8 mouse cellular contexts compared by ENCODE assay signal in genomic region chr1:52232766-52233140, GRCm38 (mm10). TPM values are rescaled to one million over a fixed set of nuclear protein-coding genes. Genes with fewer than 3 reads are reported as not detected.
DNase-seq lines count a peak whose midpoint lies in the region; ATAC-seq and TF ChIP-seq lines count a peak whose summit lies in the region.

No protein-coding gene starts in this region.

- H3K27me3 ChIP-seq in erythroblast, embryonic 14.5 days (ENCODE audit: control insufficient read depth): peaks cover 11% of the 10 kb centered on the region
- H3K27me3 ChIP-seq in limb, embryonic 14.5 days (ENCODE audit: control insufficient read depth, insufficient read depth, low read length): no peaks in the 10 kb centered on the region
- H3K27me3 ChIP-seq in stomach, postnatal 0 days (ENCODE audit: control insufficient read depth, insufficient read depth, low read length): no peaks in the 10 kb centered on the region

- H3K4me2 ChIP-seq in limb, embryonic 14.5 days (replicated peaks; ENCODE audit: low read depth, low read length, severe bottlenecking): peak overlapping the region; percentile 81
- peak overlapping the region; percentile 86 for H3K4me2 ChIP-seq in stomach, postnatal 0 days (replicated peaks; ENCODE audit: low read depth)

- peak overlapping the region; percentile 95 for H3K4me3 ChIP-seq in erythroblast, embryonic 14.5 days (replicated peaks)
- peak overlapping the region; percentile 91 for H3K4me3 ChIP-seq in limb, embryonic 14.5 days (replicated peaks; ENCODE audit: low read length)
- peak overlapping the region; percentile 97 for H3K4me3 ChIP-seq in stomach, postnatal 0 days (ENCODE audit: low read depth, low read length)

- ATAC-seq in erythroblast, adult 5-6 weeks (replicated peaks; ENCODE audit: low FRiP score, poor library complexity, severe bottlenecking): no peak
- ATAC-seq in limb, embryonic 14.5 days (ENCODE audit: low FRiP score, low read depth): peak; percentile 75
- no peak for ATAC-seq in stomach, postnatal 0 days (ENCODE audit: low FRiP score, low TSS enrichment)

- no peaks in the 10 kb centered on the region for H3K9me3 ChIP-seq in erythroblast, embryonic 14.5 days (ENCODE audit: control insufficient read depth, low read length)
- H3K9me3 ChIP-seq in limb, embryonic 14.5 days (ENCODE audit: control insufficient read depth, low read length): no peaks in the 10 kb centered on the region
- no peaks in the 10 kb centered on the region for H3K9me3 ChIP-seq in stomach, postnatal 0 days (ENCODE audit: control insufficient read depth, low read length)

- DNase-seq in ovary, adult 18-20 months (ENCODE audit: low spot score): peak; percentile 3
- DNase-seq in ovary, postnatal 36 days (ENCODE audit: low spot score): no peak
- DNase-seq in limb, embryonic 14.5 days (ENCODE audit: low spot score): no peak
- DNase-seq in stomach, postnatal 0 days (ENCODE audit: low spot score): no peak
- no peak for DNase-seq in adrenal gland, postnatal 4 days (ENCODE audit: low spot score in 2 of 2)
- no peak for DNase-seq in B cell, adult 2 months

- peak overlapping the region; percentile 91 for H3K27ac ChIP-seq in limb, embryonic 14.5 days (replicated peaks; ENCODE audit: low read depth, low read length)
- H3K27ac ChIP-seq in stomach, postnatal 0 days (replicated peaks): peak overlapping the region; percentile 94

- WGBS in limb, embryonic 14.5 days: under 1% methylated on average over 36 of the region's 57 CpGs
- under 1% methylated on average over 44 of the region's 57 CpGs for WGBS in stomach, postnatal 0 days

- no peak for TF ChIP-seq POLR2A in limb, embryonic 14.5 days (IDR thresholded peaks at IDR 0.05; ENCODE audit: borderline replicate concordance, extremely low read depth, insufficient read depth, insufficient read length)

- peaks cover 35% of the 10 kb centered on the region for H3K4me1 ChIP-seq in erythroblast, embryonic 14.5 days (ENCODE audit: control insufficient read depth)
- peaks cover 11% of the 10 kb centered on the region for H3K4me1 ChIP-seq in limb, embryonic 14.5 days (ENCODE audit: control insufficient read depth, insufficient read depth, low read length)
- no peaks in the 10 kb centered on the region for H3K4me1 ChIP-seq in stomach, postnatal 0 days (replicated peaks; ENCODE audit: control insufficient read depth, insufficient read depth)

- TF ChIP-seq CTCF in stomach, postnatal 0 days (IDR thresholded peaks at IDR 0.05; ENCODE audit: low read depth): no peak

- peak overlapping the region; percentile 89 for H3K9ac ChIP-seq in limb, embryonic 14.5 days (ENCODE audit: low read depth, low read length, severe bottlenecking)
- H3K9ac ChIP-seq in stomach, postnatal 0 days (ENCODE audit: low read length): peak overlapping the region; percentile 94

- no peaks in the 10 kb centered on the region for H3K36me3 ChIP-seq in erythroblast, embryonic 14.5 days (ENCODE audit: control insufficient read depth)
- H3K36me3 ChIP-seq in limb, embryonic 14.5 days (ENCODE audit: control insufficient read depth, insufficient read depth, low read length): no peaks in the 10 kb centered on the region
- H3K36me3 ChIP-seq in stomach, postnatal 0 days (ENCODE audit: control insufficient read depth, insufficient read depth, low read length): no peaks in the 10 kb centered on the region

- TF ChIP-seq EP300 in stomach, postnatal 0 days (optimal IDR thresholded peaks at IDR 0.05): no peak

RNA-seq across cellular contexts. Expression of gene Gls, which starts 0.3 kb away (rescaled TPM):
- polyA plus RNA-seq in erythroblast, embryonic 14.5 days (2012): 0.48 and 0.97 TPM in 2 replicates
- total RNA-seq in erythroblast, adult 5-6 weeks (2015; ENCODE audit: low replicate concordance): 34.4 and 53.7 TPM in 2 replicates
- total RNA-seq in erythroblast, adult 5-6 weeks (2017; ENCODE audit: low replicate concordance): 75.8 and 96.0 TPM in 2 replicates
- polyA plus RNA-seq in limb, embryonic 14.5 days (2012; rRNA removed): 110 and 126 TPM in 2 replicates
- 44.9 and 45.0 TPM in 2 replicates for polyA plus RNA-seq in limb, embryonic 14.5 days (2014; fragmentation: Nextera tagmentation; extraction: Ambion mirVana)
- 10.4 TPM in 2 replicates for polyA plus RNA-seq in stomach, postnatal 0 days (2015; fragmentation: Nextera tagmentation; extraction: Ambion mirVana)
- total RNA-seq in adrenal gland, postnatal 4 days (2021): 100 to 1,000 TPM; 101 to 119 TPM
